Mouse (Mus musculus): Measurements from ENCODE around the gene Tmem95.

- TF ChIP-seq CTCF (IDR thresholded peaks at IDR 0.05; ENCODE audit: control insufficient read depth, insufficient read depth, insufficient read length) (no peak), MYOG (IDR thresholded peaks at IDR 0.05; ENCODE audit: control insufficient read depth, extremely low read depth, insufficient read length) (no peak)
These were observed 9.3 kb upstream of the Tmem95 start for GRCm38 (mm10) chr11:69886907-69887635.
